Mouse (Mus musculus) liver, embryonic 14 days (tissue): ENCODE measurements around the gene Xpr1. TPM values are rescaled to one million over a fixed set of nuclear protein-coding genes. Genes with fewer than 3 reads are reported as not detected.

ENCODE experiments used
- polyA plus RNA-seq: library from polyadenylated mRNA; depleted of rRNA; stranded (reverse); fragments of >200 nt; gene quantifications from 2 replicates; pipeline ENCODE4 v1.2.3, GENCODE M21; 2012; rRNA removed

Xpr1 gene
- polyA plus RNA-seq: 4.2 and 4.7 TPM in 2 replicates

DNA sequence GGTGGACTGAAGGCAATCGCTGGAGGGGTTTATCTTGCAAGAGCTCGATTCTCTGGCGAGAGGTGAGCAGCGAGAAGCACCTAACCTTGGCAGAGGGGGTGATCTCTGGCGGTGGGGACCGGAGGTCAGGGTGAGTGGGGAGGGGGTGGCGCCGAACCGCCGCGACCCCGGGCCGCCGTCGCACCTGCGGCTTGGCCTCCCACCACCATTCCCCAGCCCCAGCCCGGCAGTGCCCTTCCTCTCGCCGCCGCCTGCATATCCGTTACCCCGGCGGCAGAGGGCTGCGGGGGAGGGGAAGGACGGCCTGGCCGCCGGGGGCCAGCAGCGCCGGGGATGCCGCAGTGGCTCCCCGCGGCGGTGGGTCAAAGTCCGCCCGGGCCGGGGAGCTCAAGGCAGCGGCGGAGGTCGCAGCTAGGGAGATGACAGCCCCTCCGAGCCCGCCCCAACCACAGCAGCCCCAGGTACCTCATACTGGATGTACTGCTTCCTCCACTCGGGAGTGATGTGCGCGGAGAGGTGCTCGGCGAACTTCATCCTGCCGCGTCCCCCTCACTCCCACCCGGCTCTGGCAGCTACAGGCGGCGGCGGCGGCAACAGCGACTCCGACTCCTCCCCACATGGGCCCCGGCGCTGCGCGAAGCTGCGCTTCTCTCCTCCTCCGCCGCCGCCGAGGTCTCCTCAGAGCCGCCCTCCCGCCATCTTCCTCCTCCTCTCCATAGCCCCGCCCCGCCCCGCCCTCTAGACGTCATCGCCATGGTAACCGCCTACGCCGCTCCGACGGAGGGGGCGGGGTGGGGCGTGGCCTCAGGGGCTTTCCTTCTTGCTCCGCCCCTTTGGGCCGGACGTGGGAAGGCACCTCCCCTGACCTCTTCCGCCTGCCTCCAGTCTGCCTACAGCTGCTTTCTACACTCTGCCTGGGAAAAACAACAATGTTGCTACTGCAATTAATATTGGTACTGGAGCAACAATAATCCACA, at the start of gene Xpr1:
TSS of gene Xpr1 (minus strand) at position 715 of the 977 bp plus-strand sequence.

DNA sequence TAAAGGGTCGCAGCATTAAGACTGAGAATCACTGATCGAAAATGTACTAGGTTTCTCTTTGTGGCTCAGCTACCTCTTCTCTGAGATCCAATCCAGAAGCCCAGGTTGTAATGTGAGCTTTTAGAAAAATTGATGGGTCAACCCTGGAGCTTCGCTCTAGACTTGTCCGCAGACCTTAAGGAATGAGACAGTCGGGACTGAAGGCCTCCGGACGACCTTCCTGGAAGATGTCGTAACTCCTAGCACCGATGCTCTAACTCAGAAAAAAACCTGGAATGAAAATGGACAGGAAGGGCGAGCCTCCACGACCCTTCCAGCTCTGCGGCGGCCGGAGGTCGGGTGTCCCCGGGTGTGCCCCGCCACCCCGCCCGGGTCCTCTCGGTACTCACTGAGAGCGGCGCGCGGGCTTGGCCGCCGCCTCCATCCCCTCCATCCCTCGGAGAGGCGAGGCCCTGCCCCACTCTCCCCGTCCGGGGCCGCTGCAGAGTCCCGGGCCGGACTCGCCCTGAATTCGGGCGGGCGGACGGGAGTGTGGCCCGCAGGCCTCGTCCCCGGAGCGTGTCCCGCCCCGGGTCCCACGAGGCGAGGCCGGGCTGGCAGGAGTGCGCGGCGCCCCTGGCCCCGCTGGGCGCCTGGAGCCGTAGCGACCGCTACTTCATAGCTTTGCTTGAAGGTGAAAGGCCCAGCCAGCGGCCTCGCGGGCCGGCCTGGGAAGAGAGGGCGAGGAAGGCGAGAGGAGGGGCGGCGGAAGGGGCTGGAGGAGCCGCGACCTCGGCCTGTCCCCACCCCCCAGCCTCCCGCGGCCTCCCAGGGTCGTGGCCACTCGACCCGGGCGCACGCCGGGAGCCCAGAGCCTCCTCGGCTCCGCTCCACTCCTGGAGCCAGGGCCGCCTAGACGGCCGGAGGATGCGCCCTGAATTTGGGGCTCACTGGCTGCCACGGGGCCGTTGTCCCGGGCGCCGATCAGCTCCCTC, 173.1 kb downstream of the Xpr1 start, which contains the start of gene BC034090:
TSS of gene BC034090 (minus strand) at position 648 of the 974 bp plus-strand sequence.

Other genes with a start within 250 kb of the Xpr1 start
- 0.17 and 0.50 TPM in 2 replicates for gene BC034090, start 173.0 kb downstream of the Xpr1 start, polyA plus RNA-seq
- 33.7 and 37.3 TPM in 2 replicates for gene Acbd6, start 140.7 kb upstream of the Xpr1 start, polyA plus RNA-seq